Mouse (Mus musculus) E14TG2a.4 (cell line): ENCODE data around the gene Hoxa5.

Experiments used
- CTCF ChIP-seq: conservative IDR thresholded peaks from 2 replicates; pipeline ENCODE4 v1.5.1; 2014; ENCODE audit warnings: low read length
- NANOG ChIP-seq: IDR thresholded peaks from 2 replicates; pipeline ENCODE4 v1.6.1; 2014; ENCODE audit warnings: borderline replicate concordance, low read length, mixed read lengths
- POU5F1 ChIP-seq: IDR thresholded peaks from 2 replicates; pipeline ENCODE4 v1.6.1; 2014; ENCODE audit warnings: low read length, borderline replicate concordance

- TF ChIP-seq CTCF (no peak), POU5F1 (no peak), NANOG (no peak)
Measured at GRCm38 (mm10) chr6:52189172-52189591, 15.2 kb downstream of the Hoxa5 start.
